Mouse (Mus musculus) CH12.LX (cell line): Measurements from ENCODE around the gene Rbm47. TPM values are rescaled to one million over a fixed set of nuclear protein-coding genes. Genes with fewer than 3 reads are reported as not detected.

Experiments used
- DNase-seq: peaks from one replicate; pipeline ENCODE4 v3.0.0-alpha.2; 2013; ENCODE audit errors: extremely low read depth
- H3K27ac ChIP-seq: 2 replicates; pipeline ENCODE4 v1.5.1; 2012; ENCODE audit warnings: low read depth, mild to moderate bottlenecking, control low read depth, moderate library complexity; ENCODE audit not compliant: insufficient read depth
- H3K27me3 ChIP-seq: replicated peaks from 2 replicates; pipeline ENCODE3; 2012; ENCODE audit warnings: inconsistent platforms
- H3K36me3 ChIP-seq, 2 experiments: replicated peaks in 1 of 2; 2 replicates each; pipeline versions ENCODE3 to v1.6.1; 2012; ENCODE audit warnings: inconsistent platforms in 1 of 2, low read length in 1 of 2, mild to moderate bottlenecking in 1 of 2, mixed read lengths in 1 of 2, moderate library complexity in 1 of 2; ENCODE audit not compliant: control insufficient read depth in 1 of 2, insufficient read depth in 1 of 2
- H3K4me1 ChIP-seq, 2 experiments: 2 replicates each; pipeline ENCODE4 v1.6.1; 2012; ENCODE audit warnings: inconsistent platforms in 1 of 2, moderate library complexity in 1 of 2; ENCODE audit not compliant: insufficient read depth in 2 of 2, control insufficient read depth in 1 of 2
- H3K4me2 ChIP-seq: 2 replicates; pipeline ENCODE4 v1.6.1; 2012; ENCODE audit warnings: low read depth, mild to moderate bottlenecking, control low read depth; ENCODE audit not compliant: poor library complexity, insufficient read depth, severe bottlenecking
- H3K4me3 ChIP-seq, 3 experiments: fragments of 150-350 bp in 1 of 3; sonication (generic) in 1 of 3; replicated peaks in 1 of 3; 2 replicates each; pipeline versions ENCODE3 to v1.5.1; 2011 to 2012; ENCODE audit warnings: low read depth in 2 of 3, low read length in 2 of 3, mild to moderate bottlenecking in 2 of 3, moderate library complexity in 2 of 3, control low read depth in 1 of 3, improper control_type of control experiment in 1 of 3, inconsistent platforms in 1 of 3, mixed read lengths in 1 of 3; ENCODE audit not compliant: poor library complexity in 1 of 3
- H3K79me2 ChIP-seq: replicated peaks from 2 replicates; pipeline ENCODE4 v1.6.1; 2012; ENCODE audit warnings: mild to moderate bottlenecking, moderate library complexity; ENCODE audit not compliant: control insufficient read depth, poor library complexity, insufficient read depth, severe bottlenecking; ENCODE audit errors: extremely low read depth
- H3K9ac ChIP-seq: 2 replicates; pipeline ENCODE4 v1.6.1; 2012; ENCODE audit warnings: low read depth, mild to moderate bottlenecking, control low read depth, moderate library complexity; ENCODE audit not compliant: insufficient read depth
- H3K9me3 ChIP-seq: replicated peaks from 2 replicates; pipeline ENCODE3; 2012; ENCODE audit warnings: low read length, inconsistent platforms, mixed read lengths
- BHLHE40 ChIP-seq: IDR thresholded peaks from 2 replicates; pipeline ENCODE4 v1.6.1; 2011; ENCODE audit warnings: mild to moderate bottlenecking, low read depth, low read length, improper control_type of control experiment
- CHD2 ChIP-seq: IDR thresholded peaks from 2 replicates; pipeline ENCODE4 v1.6.1; 2011; ENCODE audit warnings: low read length, improper control_type of control experiment
- EP300 ChIP-seq: IDR thresholded peaks from 2 replicates; pipeline ENCODE4 v1.6.1; 2011; ENCODE audit warnings: low read length, improper control_type of control experiment
- IRF4 ChIP-seq: IDR thresholded peaks from 2 replicates; pipeline ENCODE4 v1.6.1; 2014; ENCODE audit warnings: low read depth, mild to moderate bottlenecking, inconsistent platforms, low read length, improper control_type of control experiment
- KAT2A ChIP-seq: IDR thresholded peaks from 2 replicates; pipeline ENCODE4 v1.6.1; 2012; ENCODE audit warnings: low read length, improper control_type of control experiment, inconsistent platforms; ENCODE audit not compliant: insufficient replicate concordance
- MAZ ChIP-seq: IDR thresholded peaks from 2 replicates; pipeline ENCODE4 v1.6.1; 2012; ENCODE audit warnings: low read depth, mild to moderate bottlenecking, inconsistent platforms, low read length, improper control_type of control experiment, moderate library complexity
- MXI1 ChIP-seq: IDR thresholded peaks from 2 replicates; pipeline ENCODE4 v1.6.1; 2011; ENCODE audit warnings: mild to moderate bottlenecking, low read depth, low read length, improper control_type of control experiment
- NELFE ChIP-seq: IDR thresholded peaks from 2 replicates; pipeline ENCODE4 v1.6.1; 2011; ENCODE audit warnings: low read depth, low read length, improper control_type of control experiment
- POLR2A ChIP-seq: IDR thresholded peaks from 2 replicates; pipeline ENCODE4 v1.6.1; 2011; ENCODE audit warnings: low read depth, mild to moderate bottlenecking, improper control_type of control experiment, low read length
- POLR2AphosphoS2 ChIP-seq: IDR thresholded peaks from 2 replicates; pipeline ENCODE4 v1.6.1; 2011; ENCODE audit warnings: low read depth, low read length, improper control_type of control experiment
- RAD21 ChIP-seq: IDR thresholded peaks from 2 replicates; pipeline ENCODE4 v1.6.1; 2011; ENCODE audit warnings: low read depth, mild to moderate bottlenecking, low read length, improper control_type of control experiment, moderate library complexity
- RCOR1 ChIP-seq: conservative IDR thresholded peaks from 2 replicates; pipeline ENCODE4 v1.6.1; 2012; ENCODE audit warnings: low read depth, mild to moderate bottlenecking, inconsistent platforms, low read length, improper control_type of control experiment
- SIN3A ChIP-seq: IDR thresholded peaks from 2 replicates; pipeline ENCODE4 v1.6.1; 2012; ENCODE audit warnings: low read length, improper control_type of control experiment, inconsistent platforms
- SMC3 ChIP-seq: IDR thresholded peaks from 2 replicates; pipeline ENCODE4 v1.6.1; 2011; ENCODE audit warnings: low read depth, low read length, improper control_type of control experiment
- TCF12 ChIP-seq: IDR thresholded peaks from 2 replicates; pipeline ENCODE4 v1.6.1; 2014; ENCODE audit warnings: low read depth, mild to moderate bottlenecking, inconsistent platforms, low read length, improper control_type of control experiment
- USF1 ChIP-seq: IDR thresholded peaks from 2 replicates; pipeline ENCODE4 v1.6.1; 2014; ENCODE audit warnings: low read depth, mild to moderate bottlenecking, inconsistent platforms, low read length, improper control_type of control experiment
- USF2 ChIP-seq: conservative IDR thresholded peaks from 2 replicates; pipeline ENCODE4 v1.6.1; 2011; ENCODE audit warnings: low read depth, low read length, improper control_type of control experiment
- ZNF384 ChIP-seq: IDR thresholded peaks from 2 replicates; pipeline ENCODE4 v1.6.1; 2012; ENCODE audit warnings: low read depth, low read length, improper control_type of control experiment, inconsistent platforms
- dilution Hi-C: fragments of 300-500 bp; cut with MboI; formaldehyde crosslinking; loops from 2 replicates; pipeline ENCODE4 v1.14.3; 2020; ENCODE audit warnings: low sequenced_read_pairs; ENCODE audit not compliant: extremely low pct_unique_long_range_greater_than_20kb, extremely low pct_ligation_motif_present
- in situ Hi-C: fragments of 300-500 bp; cut with MboI; formaldehyde crosslinking; loops from 3 replicates; pipeline ENCODE4 v1.14.3; 2019; ENCODE audit warnings: low sequenced_read_pairs, low pct_ligation_motif_present, low pct_unique_long_range_greater_than_20kb, mixed read lengths
- polyA plus RNA-seq: library from polyadenylated mRNA; unstranded; fragments of >175 nt; gene quantifications from 2 replicates; pipeline ENCODE4 v1.2.1, GENCODE M21; 2012; ENCODE audit warnings: low read depth; ENCODE audit not compliant: insufficient read length
- total RNA-seq, 2 experiments: library from RNA; depleted of rRNA; stranded (reverse); fragments of 300-350 nt in 1 of 2; fragments of >200 nt in 1 of 2; gene quantifications; 2 replicates each; pipeline ENCODE4 v1.2.3; 2012 to 2014

Gene Rbm47
- total and polyA plus RNA-seq, 3 experiments, result 0.08 to 9.2 (median 1.1) TPM

DNA sequence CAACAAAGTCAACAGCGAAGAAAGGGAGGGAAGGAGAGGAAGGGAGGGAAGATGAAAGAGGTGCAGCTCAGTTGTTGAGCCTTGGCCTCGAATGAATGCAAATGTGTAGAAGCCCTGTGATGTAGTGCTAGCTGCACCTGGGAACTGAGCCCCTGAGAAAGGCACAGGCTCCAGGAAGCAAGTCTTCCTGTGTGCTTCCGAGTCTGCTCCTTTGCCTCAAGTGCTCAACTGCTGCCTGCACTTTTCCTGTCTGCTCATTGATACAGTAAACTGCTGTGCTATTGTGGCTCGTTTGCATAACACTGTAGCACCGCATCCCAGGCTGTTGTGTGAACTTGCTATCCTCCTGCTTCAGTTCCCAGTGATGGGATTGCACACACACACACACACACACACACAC lies 19.4 kb downstream of the Rbm47 start:
- peaks cover 15% of the 10 kb centered on the region for H3K79me2 ChIP-seq
- in situ Hi-C loops, result no loop called here
- no peak for DNase-seq
- H3K9me3 ChIP-seq, result no peaks in the 10 kb centered on the region
- no peak for TF ChIP-seq CHD2
- no peak for TF ChIP-seq MAZ
- H3K9ac ChIP-seq, result peak overlapping the region; percentile 16; the same call in 1 of the 2 replicates
- dilution Hi-C loops, result no loop called here
- no peaks in the 10 kb centered on the region for H3K36me3 ChIP-seq
- H3K27ac ChIP-seq, result peak overlapping the region; percentile 0; the same call in 1 of the 2 replicates
- H3K4me1 ChIP-seq, result peaks cover 19 to 30% of the 10 kb centered on the region in 2 experiments
- H3K4me2 ChIP-seq, result peak overlapping the region; percentile 35; the same call in 1 of the 2 replicates
- no peaks in the 10 kb centered on the region for H3K27me3 ChIP-seq
- peak overlapping the region in 1 of 3 experiments; percentile 25 for H3K4me3 ChIP-seq

GRCm38 (mm10) chr5:66151301-66152188 lies 21.4 kb downstream of the Rbm47 start:
- Histone ChIP-seq H3K79me2 (peaks cover 31% of the 10 kb centered on the region), H3K27me3 (no peaks in the 10 kb centered on the region), H3K4me3 (peak overlapping the region in 2 of 3 experiments; percentile 59 to 63), H3K4me2 (peak overlapping the region; percentile 49), H3K9ac (peak overlapping the region; percentile 98), H3K9me3 (no peaks in the 10 kb centered on the region), H3K36me3 (no peaks in the 10 kb centered on the region), H3K27ac (peak overlapping the region; percentile 79), H3K4me1 (peaks cover 24 to 30% of the 10 kb centered on the region in 2 experiments)
- dilution Hi-C loops (no loop called here), in situ Hi-C loops (no loop called here)
- no peak for DNase-seq
- TF ChIP-seq ZNF384 (peak; percentile 64), EP300 (no peak; the same call in 1 of the 2 replicates), NELFE (peak; percentile 41; the same call in 1 of the 2 replicates), MXI1 (0 out of 2 replicates have a peak, but pooled peaks have one; percentile 8), BHLHE40 (peak; percentile 48; the same call in 1 of the 2 replicates), POLR2AphosphoS2 (no peak), TCF12 (peak; percentile 48; the same call in 1 of the 2 replicates), POLR2A (peak; percentile 54; the same call in 1 of the 2 replicates), USF1 (no peak), RAD21 (no peak; the same call in 1 of the 2 replicates), KAT2A (0 out of 2 replicates have a peak, but pooled peaks have one; percentile 9), RCOR1 (no peak), MAZ (0 out of 2 replicates have a peak, but pooled peaks have one; percentile 33), IRF4 (no peak), SMC3 (peak; percentile 12; the same call in 1 of the 2 replicates), SIN3A (0 out of 2 replicates have a peak, but pooled peaks have one; percentile 33), USF2 (no peak)
